Mouse (Mus musculus) lung, adult 2 months (tissue): ENCODE data around the gene Dusp11.

Source experiments
- CTCF ChIP-seq: fragments of 200-500 bp; IDR thresholded peaks from 2 replicates; pipeline ENCODE4 v1.5.1; 2011; ENCODE audit warnings: mild to moderate bottlenecking, low read length, control low read depth; ENCODE audit not compliant: insufficient read depth
- POLR2A ChIP-seq: fragments of 200-500 bp; IDR thresholded peaks from 2 replicates; pipeline ENCODE4 v1.6.1; 2011; ENCODE audit warnings: low read depth, mild to moderate bottlenecking, control low read depth, low read length, borderline replicate concordance; ENCODE audit errors: extremely low read depth

DNA sequence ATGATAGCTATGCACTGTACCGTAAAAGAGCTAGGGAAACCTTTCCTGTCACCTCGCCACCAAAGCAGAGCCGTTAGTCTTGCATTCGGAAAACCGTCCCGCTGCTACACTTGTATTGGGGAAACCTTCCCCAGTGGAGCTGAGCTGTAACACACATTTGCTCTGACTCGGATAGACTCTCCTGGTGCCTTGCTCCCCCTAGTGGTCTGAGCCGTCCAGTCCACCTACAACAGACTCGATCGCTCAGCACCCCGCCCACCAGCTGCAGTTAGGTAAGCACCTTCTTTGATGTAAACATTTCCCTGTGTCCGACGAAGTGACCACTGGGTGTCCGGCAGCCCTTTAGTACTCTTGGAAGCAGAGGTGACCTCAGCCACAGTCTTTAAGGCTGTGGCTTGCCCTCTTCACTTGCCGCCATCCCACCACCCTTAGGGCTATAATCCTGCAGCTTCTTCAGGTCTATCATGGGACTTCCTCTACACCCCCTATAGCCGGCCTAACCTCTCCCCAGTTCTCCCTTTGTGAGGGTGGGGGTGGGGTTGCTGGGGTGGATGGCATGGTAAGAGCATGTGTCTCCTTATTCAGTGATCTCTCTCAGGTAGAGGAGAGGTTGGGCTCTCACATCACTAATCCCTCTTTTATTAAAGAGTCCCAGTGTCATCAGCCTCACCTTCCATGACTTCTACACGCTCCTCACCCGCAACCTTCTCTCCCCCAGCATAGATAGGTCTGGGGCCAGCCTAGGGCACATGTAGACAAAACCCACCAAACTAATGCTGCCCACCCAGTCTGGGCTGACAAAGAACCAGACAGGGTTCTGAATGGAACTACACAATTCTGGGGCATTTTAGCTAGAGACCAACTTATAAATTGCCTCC lies 43.0 kb upstream of the Dusp11 start:
- TF ChIP-seq CTCF = peak; percentile 96
- no peak for TF ChIP-seq POLR2A
